Mouse (Mus musculus) left cerebral cortex, adult 11 months (tissue): ENCODE results near the gene Qsox1.
A peak's percentile ranks its signal among the peaks of the same experiment; 100 is the strongest.

Experiments used
- DNase-seq: peaks from one replicate; pipeline ENCODE4 v3.0.0; 2022; ENCODE audit warnings: low spot score

The Qsox1 gene

DNA sequence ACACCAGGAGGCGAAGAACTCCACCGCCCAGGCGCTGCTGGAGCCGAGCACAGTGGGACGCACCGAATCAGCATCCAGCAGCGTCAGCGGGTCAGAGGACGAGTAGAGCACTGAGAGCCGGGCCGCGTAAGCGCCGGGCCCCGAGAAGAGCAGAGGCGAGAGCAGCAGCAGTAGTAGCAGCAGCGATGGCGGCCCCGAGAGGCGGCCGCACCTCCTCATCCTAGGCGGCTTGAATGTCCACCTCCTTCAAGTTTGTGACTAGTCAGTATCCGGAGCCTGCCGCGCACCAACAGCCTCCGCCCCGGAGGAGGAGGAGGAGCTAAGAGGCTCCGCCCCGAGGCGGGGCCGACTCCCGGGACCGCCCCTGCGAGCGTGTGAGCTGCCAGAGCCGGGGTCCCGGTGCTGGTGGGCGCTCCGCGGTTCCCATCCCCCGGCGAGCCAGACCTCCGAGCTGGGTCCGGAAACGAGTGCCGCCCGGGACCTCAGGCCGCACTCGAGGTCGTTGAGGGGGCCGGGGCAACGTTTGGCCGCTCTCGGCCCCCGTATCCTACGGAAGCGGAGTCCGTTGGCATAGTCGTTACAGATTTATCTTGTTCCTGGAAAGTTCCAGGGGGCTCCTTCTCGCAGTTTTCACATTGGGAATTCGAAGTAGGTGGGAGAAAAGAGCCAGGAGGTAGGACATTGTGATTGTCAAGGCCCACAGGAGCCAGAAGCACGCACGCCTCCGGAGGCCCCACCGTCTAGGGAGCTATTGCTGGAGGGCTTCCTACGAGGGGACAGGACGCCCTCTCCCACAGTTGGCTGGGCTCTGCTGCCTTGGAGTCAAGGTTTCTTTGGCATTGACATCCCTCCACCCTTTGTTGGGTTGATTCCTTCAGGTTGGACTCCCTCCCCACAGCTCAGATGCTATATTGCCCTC, at the start of gene Qsox1:
Gene Qsox1 (minus strand): TSS at position 309 of the 919 bp plus-strand sequence.
- peak; percentile 65 for DNase-seq

DNA sequence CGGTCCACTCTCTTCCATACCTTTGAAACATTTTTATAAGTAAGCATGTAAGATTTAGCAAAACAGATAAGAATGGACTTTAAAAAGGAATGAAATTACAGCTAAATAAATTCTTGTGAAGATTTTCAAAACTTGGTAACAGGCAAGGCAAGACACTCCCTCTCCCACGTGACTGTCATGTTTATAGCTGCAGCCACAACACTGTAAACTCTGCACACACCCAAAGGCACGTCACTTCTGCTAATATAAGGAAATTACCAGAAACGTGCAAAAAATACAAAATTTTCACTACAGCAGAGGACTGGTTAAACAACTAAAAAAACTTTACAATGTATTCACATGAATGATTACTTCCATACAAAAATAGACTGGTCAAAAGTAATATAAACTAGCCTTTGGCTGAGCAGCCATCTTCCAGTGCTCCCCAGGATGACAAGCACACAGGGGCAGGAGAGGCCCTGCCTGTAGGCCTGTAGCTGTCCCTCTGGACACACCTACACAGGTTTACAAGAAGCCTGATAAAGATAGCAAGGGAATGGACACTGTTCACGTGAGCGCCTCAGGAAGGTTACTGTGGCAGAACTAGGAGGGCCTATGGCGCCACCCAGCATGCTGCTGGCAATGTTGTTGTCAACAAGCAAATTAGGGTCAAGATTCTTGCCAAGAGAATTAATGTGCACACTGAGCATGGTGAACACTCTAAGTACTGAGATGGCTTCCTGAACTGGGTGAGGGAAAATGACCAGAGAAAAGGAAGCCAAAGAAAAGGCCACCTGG, 42.4 kb upstream of the Qsox1 start:
- no peak for DNase-seq

DNA sequence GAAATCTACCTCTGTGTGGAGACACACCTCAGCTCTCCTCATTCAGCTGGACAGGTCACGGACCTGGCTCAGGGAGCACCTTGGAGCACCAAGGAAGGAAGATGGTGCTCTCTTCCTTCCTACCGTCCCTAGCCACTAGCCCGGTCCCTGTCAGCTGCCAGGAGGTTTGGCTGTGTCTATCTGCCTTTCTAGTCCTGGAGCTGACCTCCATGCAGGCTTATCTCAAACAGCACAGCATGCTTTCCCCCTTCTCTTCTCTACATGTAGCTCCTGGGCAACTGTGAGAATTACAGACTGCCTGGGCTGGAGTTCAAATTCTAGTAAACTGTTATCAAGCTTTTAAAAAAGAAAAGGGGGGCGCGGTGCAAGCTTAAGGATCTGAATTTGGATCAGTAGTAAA, 40.3 kb upstream of the Qsox1 start:
- DNase-seq = no peak

GRCm38 (mm10) chr1:155844235-155844634, 31.5 kb upstream of the Qsox1 start:
- no peak for DNase-seq

GRCm38 (mm10) chr1:155843538-155843937, 30.8 kb upstream of the Qsox1 start:
- no peak for DNase-seq

- DNase-seq = no peak
Observed at GRCm38 (mm10) chr1:155835667-155836066, 23.0 kb upstream of the Qsox1 start.

GRCm38 (mm10) chr1:155833610-155834009, 20.9 kb upstream of the Qsox1 start:
- no peak for DNase-seq

- DNase-seq = no peak
Observed at GRCm38 (mm10) chr1:155831958-155832357, 19.3 kb upstream of the Qsox1 start.

GRCm38 (mm10) chr1:155830861-155831260, 18.2 kb upstream of the Qsox1 start:
- DNase-seq = no peak

DNA sequence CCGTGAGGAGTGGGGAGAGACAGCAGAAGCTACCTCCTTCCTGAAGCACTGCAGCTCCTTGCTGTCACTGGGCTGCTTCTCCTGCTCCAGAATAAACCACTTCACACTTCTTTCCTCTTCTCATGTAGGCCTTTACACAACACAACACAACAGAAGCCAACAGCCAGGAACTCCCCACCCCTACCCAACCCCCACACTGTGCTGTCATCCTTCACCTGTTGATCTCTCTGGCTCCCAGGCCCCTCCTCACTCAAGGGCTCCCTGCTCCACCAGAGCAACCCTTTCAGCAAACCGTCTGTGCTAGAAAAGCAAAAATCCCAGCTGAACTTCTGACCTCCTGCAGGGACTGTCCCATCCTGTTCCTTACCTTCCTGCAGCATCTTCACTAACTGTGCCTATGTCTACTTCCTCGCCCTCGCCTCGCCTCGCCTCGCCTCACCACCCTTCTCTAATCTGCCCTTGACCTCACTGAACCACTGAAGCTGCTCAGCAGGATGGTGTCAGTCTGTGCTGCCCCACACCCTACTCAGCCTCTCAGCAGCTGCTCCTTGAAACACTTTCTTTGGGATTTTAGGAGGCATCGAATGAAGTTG, 15.1 kb upstream of the Qsox1 start:
- DNase-seq = no peak

- no peak for DNase-seq
Observed at GRCm38 (mm10) chr1:155826803-155827395, 14.2 kb upstream of the Qsox1 start.

DNA sequence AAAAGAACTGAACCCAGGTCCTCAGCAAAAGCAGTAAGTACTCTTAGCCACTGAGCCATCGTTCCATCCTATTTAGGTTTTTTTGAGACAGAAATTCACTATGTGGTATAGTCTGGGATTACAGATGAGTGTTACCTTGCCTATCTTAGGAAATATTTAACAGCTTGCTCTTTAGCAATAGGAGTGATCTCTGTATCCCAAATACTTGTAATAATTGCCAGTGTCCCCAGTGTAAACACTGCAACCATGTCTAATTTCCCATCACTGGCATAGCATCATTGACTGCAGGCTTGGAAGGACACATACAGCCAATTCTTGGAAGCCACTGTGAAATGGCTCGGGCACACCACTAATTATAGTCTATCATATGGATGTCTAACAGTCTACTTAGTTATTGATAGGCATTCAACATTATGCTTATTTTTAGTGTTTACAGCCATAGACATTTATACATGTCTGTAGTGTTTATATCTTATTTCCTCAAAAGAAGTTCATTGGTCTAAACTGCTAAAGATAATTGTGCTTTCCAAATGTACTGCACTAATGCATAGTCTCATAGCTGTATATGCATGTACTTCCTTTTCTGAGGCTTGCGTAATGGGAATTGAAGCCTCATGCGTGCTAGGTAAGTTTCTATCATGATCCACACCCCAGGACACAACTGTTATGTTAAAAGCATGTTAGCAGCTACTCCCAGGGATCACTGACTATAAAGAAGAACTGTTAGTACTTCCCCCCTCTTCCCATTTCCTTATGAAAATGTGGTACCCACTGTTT, 13.4 kb upstream of the Qsox1 start:
- no peak for DNase-seq

DNA sequence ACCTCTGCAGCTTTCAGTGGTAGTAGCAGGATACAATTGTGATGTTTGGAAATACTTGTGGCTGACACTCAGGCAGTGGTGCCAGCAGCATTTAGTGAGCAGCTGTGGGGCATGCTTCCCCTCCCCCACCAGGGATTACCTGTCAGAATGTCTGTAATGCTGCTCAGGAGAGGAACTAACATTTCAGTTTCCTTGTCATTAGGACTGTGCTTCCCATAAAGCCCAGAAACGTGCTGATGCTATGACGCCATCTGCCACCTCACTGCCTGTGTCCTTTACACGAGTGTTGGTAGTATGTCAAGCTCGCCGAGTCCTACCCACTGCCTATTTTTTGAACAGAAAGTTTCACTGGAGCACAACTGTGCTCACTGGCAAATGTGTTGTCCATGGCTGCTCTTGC, 8.0 kb upstream of the Qsox1 start:
- no peak for DNase-seq

DNA sequence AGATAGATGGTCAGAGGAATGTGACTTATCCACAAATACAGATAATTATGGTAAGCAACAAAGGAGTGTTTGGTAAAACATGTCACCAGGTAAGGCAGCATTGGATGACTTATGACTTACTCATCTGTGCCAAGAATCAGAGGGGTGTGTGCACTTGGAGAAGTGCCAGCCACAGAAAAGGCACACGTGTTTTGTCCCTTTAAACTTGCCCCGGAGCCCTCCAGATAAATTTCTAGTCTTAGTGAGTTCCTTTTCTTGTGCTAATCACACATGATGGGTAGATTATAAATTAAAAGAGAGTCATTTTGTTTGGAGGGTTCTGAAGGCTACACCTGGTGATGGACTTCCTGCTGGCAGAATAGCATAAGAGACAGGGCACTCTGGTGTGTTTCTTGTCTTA, 3.5 kb upstream of the Qsox1 start:
- no peak for DNase-seq

DNA sequence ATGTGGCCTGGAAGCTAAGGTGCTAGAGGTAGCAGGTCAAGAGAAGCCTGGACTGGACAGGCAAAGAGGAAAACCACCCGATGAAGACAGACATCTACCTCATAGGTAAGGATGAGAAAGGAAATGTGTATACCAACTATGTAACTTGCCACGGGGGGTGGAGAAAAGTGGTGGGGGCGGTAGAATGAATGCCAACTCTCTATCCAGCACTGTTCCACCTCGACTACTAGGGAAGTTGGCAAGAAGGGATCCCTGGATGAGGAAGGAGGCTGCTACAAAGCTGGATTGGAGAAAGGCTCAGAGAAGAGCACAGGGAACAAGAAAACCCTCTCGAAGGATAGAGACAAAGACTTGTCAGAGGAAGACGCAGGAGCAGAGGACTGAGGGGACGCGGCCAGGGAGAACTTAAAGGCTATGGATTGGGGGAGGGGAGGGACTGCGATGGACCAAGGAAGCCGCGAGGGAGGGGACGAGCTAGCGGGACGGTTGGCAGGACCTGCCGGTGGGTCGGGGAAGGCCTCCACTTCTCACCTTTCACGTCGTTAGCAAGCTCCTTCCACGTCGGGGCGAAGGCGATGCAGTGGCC, 601 bp downstream of the Qsox1 start:
- no peak for DNase-seq

DNA sequence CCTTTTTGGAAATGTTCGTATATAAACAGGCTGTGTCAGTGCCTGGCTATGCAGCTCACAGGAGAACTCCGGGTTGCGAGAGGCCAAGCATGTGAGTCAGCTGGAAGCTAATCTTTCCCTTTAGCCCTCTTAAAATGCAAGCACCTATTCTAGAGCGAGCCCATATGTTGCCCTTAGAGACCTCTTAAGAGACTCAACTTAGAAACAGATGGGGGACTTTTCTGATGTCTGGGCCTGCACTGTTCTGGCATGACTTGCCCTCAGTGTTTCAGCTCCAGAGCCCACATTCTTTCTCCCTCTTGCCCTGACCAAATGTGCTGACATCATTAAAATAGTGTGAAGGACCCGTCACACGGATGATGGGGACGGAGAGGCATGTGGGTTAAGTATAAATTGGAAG, 2.1 kb downstream of the Qsox1 start:
- no peak for DNase-seq

- DNase-seq = no peak
Observed at GRCm38 (mm10) chr1:155809706-155810442, 2.8 kb downstream of the Qsox1 start.

DNA sequence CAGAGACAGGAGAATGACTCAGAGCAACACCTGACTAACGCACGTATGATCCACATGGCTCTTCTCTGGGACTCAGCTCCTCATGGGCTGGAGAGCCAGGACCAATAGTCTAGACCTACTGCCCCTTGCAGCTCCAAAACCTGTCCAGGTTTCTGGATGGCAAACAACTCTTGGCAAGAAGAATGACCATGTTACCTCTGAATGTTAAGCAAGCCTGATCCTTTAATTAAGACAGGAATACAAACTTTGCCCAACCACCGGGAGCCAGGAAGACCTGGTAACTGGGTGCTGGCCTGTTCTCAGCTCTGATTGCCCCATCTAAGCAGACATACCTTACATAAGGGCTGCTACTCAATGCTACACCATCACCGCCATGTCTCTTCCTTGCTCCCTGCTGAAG, 4.4 kb downstream of the Qsox1 start:
- DNase-seq = no peak

DNA sequence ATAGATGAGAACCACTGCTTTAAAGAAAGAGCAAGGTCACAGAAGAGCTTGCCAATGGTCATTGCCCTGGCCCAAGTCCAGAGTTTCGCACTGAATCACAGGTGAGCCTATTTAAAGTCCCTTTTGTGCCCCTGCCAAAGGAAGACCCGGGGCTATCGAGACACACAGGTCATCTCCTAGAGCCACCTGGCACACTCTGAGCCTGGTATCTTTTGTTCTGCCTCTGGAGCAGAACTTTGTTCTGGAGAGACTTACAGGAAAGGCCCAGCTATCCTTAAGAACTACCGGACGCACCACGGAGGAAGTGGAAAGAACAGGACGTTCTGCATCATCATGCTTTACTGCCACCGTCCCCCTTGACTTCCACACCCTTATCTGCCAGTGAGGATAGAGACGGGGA, 7.1 kb downstream of the Qsox1 start:
- DNase-seq = no peak
